Mouse (Mus musculus) hematopoietic stem cell, adult 5-6 weeks (primary cell): Measurements from ENCODE around the gene Hoxa11. TPM values are rescaled to one million over a fixed set of nuclear protein-coding genes. Genes with fewer than 3 reads are reported as not detected.
A peak's percentile ranks its signal among the peaks of the same experiment; 100 is the strongest.

Experiments
- ATAC-seq, 2 experiments: fragments of 125-278 bp in 1 of 2; replicated peaks in 1 of 2; 2 replicates each; pipeline ENCODE4 v1.8.0; 2016 to 2017; ENCODE audit warnings: inconsistent platforms in 2 of 2, mild to moderate bottlenecking in 2 of 2, moderate number of reproducible peaks in 2 of 2, low read depth in 1 of 2, moderate TSS enrichment in 1 of 2; ENCODE audit not compliant: low FRiP score in 2 of 2, poor library complexity in 2 of 2, severe bottlenecking in 2 of 2, insufficient read depth in 1 of 2, low TSS enrichment in 1 of 2
- total RNA-seq: library from RNA; stranded (forward); fragments of 172-1452, 232-1000 nt; gene quantifications from 2 replicates; pipeline ENCODE4 v1.2.3, GENCODE M21; 2017

Hoxa11 gene
- total RNA-seq, 1 experiment from 2014 or later, result not detected

DNA sequence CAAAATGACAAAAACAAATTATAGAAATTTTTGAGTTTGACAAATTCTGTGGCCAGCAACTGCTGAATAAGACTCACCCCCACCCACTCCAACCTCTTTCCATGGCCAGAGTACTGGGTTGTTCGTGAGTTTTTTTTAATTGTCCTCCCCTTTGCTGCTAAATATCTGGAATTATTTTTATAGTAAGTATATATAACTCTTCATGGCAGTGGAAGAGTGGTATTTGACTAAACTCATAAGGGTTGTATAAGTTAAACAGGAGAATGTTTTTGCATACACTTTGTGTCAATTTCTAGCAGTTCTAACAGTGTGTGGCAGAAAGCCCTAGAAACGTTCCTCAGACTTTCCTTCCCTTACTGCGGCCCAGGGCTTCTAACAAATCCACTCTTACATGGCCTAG, 22.1 kb upstream of the Hoxa11 start:
- no peak for ATAC-seq

- ATAC-seq, result no peak
Observed at GRCm38 (mm10) chr6:52267221-52267620, 21.6 kb upstream of the Hoxa11 start.

DNA sequence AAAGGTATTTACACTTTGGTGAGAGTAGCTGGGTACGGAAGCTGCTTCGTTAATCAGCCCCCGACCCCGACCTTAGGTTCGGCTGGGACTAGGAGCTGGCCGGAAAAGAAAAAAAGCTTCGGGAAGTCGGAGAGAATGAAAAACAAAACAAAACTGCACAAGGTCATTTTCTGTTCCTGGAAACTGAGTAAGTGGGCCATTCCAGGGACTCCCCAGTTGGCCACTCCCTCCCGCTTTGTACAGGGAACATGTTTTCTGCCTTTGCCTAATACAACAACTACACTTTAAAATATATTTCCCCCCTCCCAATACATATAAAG, 21.0 kb upstream of the Hoxa11 start:
- no peak for ATAC-seq

GRCm38 (mm10) chr6:52265913-52266665, 20.5 kb upstream of the Hoxa11 start:
- no peak for ATAC-seq

DNA sequence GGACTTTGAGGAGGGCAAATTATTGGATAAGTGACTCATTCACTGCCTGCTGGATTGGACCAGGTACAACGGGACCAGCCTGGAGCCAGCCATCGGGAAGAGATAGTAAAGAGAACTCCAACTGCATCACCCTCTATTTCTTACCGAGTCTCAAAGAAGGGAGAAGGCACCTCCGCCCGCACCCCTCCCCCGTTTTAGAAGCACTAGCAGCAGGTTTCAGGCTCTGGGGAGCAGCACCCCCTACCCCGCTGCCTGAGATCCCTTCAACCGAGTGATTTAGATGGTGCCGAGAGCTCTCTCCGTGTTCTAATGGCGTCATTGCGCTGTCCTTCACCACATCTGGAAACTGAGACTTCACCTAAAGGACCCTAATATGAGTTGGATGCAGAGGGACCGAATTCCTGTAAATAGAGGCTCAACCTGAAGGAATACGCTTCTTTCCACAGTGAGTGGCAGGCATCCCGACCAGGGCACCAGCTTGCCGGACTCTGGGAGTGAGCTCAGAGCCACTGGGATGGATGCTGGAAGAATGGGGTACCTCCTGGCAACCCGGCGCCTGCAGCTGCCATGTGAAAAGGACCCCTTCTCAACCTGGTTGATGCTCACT, 19.8 kb upstream of the Hoxa11 start:
- ATAC-seq, result no peak

DNA sequence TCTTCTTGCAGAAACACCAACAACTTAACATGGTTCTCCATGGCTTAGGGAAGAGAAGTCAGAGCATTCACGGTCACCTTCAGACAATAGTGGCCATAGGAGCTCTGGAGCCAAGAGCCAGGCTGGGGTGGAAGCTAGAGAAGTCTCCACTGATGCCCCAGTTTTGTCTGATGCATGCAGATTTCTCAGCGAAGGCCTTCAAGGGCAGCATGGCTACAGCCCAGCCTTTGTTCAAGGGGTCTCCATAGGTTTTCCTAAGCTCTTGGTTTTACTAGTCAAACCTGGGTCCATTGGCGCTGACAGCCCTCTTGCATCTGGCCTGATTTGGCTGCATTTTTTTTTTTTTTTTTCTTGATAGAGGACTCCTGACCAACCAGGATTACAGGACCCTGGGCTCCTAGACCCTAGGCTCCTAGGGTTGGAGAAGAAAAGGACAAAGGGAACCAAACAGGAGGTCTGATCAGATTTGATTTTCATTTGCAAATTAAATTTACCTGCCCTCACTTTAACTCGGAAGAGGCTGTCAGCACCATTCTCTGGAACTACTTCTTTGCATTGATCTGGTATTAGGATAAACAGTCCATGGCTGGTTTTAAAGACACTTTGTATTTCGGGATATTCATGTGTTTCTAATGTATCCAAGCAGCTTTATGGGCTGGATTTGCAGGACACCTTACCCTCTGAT, 18.6 kb upstream of the Hoxa11 start:
- no peak for ATAC-seq

DNA sequence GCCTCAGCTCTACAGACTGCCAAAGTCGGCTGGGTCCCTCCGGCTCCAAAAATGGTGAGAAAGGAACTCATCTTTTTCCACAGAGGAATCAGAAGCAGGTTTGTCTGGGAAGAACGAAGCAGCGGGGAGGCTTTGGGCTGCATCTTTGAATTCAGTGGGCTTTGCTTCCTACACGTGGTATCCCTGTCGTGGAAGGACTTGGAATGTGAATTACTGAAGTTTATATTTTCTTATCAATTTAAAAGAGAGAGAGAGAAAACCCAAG, 17.6 kb upstream of the Hoxa11 start:
- ATAC-seq, result no peak

DNA sequence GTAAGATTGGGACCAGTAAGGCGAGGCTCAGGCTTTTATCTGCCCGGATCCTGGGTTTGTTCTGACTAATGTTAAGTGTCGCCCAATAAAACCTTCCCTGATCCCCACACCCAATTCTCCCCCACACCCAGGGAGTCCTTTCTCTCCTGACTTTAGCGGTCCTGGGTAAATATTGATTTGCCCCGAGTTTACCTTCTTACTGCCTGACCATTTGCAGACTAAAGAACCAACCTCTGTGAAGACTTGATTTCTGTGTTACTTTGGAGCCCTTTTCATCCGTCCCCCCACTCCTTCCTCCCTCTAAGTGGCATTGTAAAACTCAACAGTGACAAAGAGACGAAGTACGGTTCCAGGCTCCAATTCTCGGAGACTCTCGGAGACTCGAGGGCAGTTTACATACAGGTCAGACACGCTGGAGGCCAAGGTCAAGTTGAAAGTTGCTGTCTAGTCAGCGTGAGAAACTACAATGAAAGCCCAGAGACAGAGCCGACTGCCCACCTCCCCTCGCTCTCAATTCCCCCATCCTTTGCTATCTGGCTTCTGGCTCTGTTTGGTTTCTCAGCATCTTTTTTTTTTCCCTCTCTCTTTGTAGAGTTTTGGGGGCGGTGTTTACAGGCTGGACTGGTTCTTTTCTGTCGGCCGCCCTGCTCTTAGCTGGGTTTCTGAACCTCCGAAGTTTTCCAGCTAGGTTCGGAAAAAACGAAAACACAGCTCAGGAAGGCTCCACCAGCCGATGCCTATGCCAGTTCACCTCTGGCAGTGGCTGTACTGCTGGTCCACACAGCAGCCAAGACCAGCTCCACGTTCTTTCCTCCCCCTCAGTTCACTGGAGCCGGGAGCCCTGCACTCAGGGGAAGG, 17.1 kb upstream of the Hoxa11 start:
- no peak for ATAC-seq

DNA sequence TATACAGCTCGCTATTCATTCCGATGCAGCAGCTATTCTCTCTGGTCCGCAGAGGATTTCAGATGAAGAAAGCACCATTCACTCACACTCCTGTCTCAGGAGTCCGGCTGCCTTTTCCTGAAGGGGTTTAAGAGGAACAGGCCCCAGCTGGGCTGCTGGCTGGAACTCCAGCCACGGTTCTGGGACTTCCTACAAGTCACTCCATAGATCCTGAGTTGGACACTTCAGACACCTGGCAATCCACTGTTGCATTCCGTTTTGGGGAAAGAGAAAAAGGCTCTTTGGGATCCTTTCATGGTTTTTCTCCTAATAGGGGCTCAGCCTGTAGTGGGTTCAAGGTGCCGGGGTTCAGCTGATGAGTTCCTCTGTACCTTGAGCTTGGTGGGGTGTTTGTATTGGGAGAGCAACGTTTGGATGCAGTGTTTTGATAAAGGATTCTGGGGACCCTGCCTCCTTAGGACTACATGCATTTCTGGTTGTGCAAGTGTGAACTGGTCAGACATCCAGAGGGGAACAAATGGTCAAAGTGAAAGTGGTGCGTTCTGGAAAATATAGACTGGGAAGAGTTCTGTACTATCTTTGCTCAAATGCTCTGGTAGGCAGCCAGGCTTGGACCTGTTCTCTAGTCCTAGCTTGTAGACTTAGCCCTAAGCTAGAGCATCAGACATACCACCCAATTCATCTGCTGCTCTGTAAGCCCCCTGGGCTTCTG, 16.3 kb upstream of the Hoxa11 start:
- ATAC-seq, result no peak

GRCm38 (mm10) chr6:52260654-52261575, 15.3 kb upstream of the Hoxa11 start, which contains the start of gene Hoxa13:
Gene Hoxa13 (minus strand): TSS chr6:52260880.
- ATAC-seq, result no peak

DNA sequence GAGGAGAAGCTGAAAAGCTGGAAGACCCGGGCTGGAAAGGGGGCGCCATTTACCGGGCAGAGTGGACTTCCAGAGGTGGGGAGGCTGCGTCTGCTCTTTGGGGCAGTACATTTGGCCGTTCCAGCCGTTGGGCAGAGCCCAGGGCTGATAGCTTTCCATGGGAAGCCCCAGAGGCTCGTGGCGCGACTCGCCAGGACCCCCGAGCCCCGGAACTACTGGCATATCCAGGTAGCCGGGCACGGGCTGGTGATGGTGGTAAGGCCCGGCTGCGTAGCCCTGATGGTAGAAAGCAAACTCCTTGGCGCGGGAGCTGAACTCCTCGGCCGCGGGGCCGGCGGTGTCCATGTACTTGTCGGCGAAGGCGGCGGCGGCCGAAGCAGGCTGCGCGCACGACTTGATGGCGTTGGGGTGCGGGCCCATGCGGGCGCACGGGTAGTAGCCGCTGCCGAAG, 14.2 kb upstream of the Hoxa11 start:
- no peak; a peak in 1 of 4 replicates for ATAC-seq

- ATAC-seq, result no peak
Observed at GRCm38 (mm10) chr6:52259081-52259790, 13.6 kb upstream of the Hoxa11 start.

- peak; percentile 18 to 59; a peak in 1 of 4 replicates for ATAC-seq
Observed at GRCm38 (mm10) chr6:52256956-52257355, 11.3 kb upstream of the Hoxa11 start.

DNA sequence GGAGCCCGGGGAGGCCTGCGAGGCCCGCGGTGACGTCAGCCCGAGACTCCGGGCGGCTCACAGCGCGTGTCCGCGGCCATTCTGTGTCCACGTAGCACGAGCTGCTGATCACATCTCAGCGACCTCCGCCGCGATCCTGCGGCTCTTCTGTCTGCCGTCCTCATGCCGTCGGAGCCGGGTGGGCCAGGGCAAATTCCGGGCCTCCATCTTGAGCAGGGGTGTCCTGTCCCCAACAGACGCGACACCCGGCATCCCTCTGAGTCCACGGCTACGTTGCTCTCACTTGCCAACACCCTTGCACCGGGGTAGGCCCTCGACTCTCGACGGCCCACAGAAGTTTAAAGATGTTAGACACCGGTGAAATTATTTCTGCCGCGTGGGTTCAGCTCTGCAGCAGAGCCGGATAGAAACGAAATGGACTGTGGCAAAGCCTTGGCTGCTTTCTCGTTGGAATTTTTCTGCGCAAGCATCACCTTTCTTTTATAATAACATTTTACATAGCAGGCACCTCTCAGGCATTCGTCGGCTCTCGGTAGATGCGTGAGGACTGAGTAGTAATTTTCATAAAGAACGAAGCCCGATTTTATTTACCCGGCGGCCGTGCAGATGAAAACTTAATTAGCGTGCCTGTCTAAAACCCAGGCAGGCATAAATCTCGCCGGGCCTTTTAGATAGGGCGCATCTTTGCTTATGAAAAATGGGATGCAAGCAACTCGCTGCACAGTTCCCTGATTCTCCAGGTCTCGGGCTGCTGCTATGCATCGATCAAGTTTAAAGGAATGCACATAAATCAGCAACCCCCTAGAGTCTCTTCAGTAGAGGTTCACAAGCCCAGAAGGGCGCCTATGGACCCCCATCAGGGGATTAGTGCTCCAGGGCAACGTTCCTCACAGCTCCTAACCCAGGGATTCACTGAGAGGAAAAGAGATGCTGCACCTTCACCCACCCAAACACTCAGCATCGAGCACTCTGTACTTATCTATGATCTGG, 8.2 kb upstream of the Hoxa11 start:
- ATAC-seq, result no peak
